Mouse (Mus musculus): ENCODE measurements around the gene Zfp180. TPM values are rescaled to one million over a fixed set of nuclear protein-coding genes. Genes with fewer than 3 reads are reported as not detected.
"Not testable (repeated sequence)": the region's sequence is repeated elsewhere in the genome, so short reads cannot be mapped to it uniquely, and the experiment has no call there.

Gene Zfp180
- total RNA-seq (2021): 10 to 100 TPM; 10.3 TPM
- long read RNA-seq, experiment 1, partial matches to known transcripts: 0 of 4 reads
- long read RNA-seq, experiment 1, other reads (novel, unspliced or antisense): 2 of 4 reads
- long read RNA-seq, experiment 2, partial matches to known transcripts: 4 of 9 reads
- long read RNA-seq, experiment 2, other reads (novel, unspliced or antisense): 1 of 9 reads

DNA sequence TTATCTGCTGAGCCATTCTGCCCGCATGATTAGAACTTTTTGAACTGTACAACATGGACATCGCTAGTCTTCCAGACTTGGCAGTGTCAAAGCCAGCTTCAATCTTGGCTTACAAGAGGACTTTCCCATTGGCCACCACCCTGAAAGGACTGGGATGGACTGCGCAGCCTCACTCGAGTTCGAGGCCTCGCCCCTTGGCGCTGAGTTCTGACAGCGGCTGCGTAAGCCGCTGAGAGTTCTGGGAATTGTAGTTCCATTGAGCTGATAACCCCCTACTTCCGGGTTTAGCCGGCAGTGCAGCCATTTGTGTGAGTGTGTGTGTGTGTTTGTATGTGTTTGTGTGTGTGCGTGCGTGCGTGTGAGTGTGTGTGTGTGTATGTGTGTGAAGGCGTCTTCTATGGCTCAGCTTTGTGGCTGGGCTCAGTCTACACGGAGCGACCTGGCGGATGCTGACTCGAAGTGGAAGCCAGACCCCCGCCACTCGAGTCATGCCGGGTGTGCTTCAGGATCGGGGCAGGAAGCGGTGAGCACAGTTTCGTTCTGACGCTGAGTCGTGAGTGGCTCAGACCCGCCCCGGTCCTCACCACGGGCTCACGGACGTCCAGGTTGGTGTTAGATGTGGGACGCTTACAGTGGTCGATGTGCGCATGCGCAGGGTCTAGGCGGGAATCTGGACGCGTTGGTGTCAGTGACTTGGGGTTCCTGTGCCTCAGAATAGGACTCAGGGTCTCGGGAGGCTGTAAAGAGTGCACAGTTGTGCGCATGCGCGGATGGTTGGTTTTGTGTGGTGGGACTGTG lies at the start of gene Zfp180:
Gene Zfp180 (plus strand): TSS at position 291 of the 798 bp plus-strand sequence.
- peak; percentile 95 for DNase-seq

- DNase-seq: no peak
Observed at GRCm38 (mm10) chr7:24052660-24053304, 28.9 kb upstream of the Zfp180 start, which contains the start of gene Vmn1r183. Gene Vmn1r183 (plus strand): TSS chr7:24053254.

DNA sequence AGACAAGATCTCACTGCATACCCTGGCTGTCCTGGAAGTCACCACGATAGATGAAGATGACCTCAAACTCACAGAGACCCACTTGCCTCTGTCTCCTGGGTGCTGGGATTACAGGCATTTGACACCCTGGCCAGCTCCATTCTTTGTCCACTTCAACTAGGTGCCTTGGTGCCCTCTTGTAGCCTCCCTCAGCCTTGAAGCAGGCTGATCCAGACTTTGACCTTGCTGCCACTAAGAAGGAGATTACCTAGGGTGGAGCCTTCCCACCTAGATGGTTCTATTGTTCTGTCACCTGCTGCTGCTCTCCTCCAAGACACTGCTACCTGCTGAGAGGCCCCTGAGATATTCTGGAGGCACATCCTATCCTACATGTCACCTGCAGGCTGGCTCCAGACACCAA lies 7.3 kb upstream of the Zfp180 start:
- not testable (repeated sequence) for DNase-seq

DNA sequence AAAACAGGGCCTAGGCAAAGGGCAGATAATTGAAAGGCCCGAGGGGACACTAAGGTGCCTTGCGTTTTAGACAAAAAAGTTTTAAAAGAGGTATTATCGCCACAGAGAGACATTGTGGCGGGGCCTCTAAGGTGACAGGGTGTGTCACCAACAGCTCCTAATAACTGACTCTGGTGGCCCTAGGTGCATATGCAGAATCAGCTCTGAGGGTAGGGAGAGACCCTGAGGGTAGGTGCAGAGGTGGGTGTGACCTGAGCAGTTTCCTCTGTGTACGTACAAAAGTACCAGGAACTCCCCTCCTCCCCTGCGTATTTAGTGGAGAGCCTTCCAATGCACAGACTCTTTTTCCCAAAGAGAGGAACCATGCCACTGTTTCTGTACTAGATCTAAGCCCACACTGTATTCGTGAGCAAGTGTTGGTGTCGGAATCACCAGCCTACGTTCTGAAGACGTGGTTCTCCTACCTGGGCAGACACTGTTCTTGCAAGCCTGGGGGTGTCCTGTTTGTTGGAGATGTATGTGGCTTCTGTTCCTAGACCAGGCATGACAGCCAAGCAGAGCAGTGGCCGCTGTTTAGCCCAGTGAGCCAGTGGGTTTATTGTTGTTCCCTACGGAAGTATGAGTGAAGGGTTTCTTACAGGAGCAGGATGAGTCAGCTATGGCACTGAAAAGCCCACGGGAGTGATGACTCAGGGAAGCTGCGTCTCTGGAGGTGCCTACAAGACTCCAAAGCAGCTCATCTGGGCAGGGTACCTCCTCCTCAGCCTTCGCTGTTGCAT lies 922 bp downstream of the Zfp180 start:
- no peak for DNase-seq

- DNase-seq: no peak
Observed at GRCm38 (mm10) chr7:24086871-24087270, 5.1 kb downstream of the Zfp180 start.

DNA sequence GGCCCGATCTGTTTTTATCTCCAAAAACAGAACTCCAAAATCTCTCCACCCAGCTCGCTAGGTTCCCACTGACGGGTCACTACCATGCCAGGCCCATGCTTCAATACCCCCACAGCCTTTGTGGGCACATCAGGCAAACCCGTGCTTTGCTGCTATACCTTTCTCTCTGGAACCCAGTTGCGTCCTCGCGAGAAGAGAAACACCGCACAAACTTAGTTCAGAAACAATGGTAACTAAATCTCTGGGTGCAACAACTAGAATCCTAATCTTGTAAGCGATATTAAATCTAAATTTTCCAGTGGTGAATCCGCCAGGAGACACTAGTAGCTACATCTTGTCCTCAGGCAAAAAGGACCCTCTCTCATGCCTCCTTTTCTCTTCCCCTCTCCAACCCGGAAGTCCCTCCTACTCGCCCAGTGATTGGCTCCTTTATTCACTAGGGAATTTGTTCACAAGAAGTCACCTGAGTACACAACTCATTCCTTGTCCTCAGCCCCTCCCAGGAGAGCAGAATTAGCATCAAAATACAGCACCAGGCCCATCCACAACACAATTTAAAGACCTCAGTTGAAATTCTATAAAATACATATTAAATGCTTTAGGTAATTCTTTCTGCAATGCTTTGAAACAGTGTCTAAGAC lies 5.9 kb downstream of the Zfp180 start:
- no peak for DNase-seq

- DNase-seq: no peak
Observed at GRCm38 (mm10) chr7:24104403-24104802, 22.7 kb downstream of the Zfp180 start.

DNA sequence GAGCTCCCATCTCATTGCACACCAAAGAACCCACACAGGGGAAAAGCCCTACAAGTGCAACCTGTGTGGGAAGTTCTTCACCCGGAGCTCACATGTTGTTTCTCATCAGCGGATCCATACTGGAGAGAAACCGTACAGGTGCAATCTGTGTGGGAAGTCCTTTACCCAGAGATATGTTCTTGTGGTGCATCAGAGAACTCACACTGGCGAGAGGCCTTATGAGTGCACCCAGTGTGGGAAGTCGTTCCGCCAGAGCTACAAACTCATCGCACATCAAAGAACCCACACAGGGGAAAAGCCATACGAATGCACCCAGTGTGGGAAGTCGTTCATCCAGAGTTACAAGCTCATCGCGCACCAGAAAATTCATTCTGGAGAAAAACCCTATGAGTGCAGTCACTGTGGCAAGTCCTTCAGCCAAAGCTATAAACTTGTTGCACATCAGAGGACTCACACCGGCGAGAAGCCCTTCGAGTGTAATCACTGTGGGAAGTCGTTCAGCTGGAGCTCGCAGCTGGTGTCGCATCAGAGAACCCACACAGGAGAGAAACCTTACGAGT lies 23.5 kb downstream of the Zfp180 start:
- DNase-seq: no peak

DNA sequence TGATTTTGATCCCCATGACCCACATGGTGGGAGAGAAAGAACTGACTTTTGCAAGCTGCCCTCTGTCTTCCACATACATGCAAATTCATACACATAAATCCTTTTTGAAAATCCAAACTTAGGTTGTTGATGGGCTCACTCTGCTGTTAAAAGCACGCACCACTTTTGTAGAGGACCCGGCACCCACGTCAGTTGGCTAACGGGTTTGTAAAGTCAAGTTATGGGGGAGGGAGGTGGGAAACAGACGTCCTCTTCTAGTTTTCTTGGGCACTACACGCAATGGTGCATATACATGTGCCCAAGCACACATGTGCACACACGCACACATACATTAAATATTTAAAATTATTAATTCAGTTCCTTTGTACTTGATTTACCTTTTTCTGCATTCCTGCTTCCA lies 29.1 kb downstream of the Zfp180 start:
- DNase-seq: no peak

GRCm38 (mm10) chr7:24111772-24112155 lies 30.0 kb downstream of the Zfp180 start:
- no peak for DNase-seq

- DNase-seq: peak; percentile 87
Observed at GRCm38 (mm10) chr7:24112156-24112856, 30.6 kb downstream of the Zfp180 start, which contains the start of gene Zfp112. Gene Zfp112 (plus strand): TSS chr7:24112314.

- peak; percentile 16 for DNase-seq
Observed at GRCm38 (mm10) chr7:24113001-24113400, 31.3 kb downstream of the Zfp180 start.

GRCm38 (mm10) chr7:24116655-24117054 lies 34.9 kb downstream of the Zfp180 start:
- DNase-seq: no peak

GRCm38 (mm10) chr7:24133425-24133995 lies 51.8 kb downstream of the Zfp180 start:
- DNase-seq: no peak

DNA sequence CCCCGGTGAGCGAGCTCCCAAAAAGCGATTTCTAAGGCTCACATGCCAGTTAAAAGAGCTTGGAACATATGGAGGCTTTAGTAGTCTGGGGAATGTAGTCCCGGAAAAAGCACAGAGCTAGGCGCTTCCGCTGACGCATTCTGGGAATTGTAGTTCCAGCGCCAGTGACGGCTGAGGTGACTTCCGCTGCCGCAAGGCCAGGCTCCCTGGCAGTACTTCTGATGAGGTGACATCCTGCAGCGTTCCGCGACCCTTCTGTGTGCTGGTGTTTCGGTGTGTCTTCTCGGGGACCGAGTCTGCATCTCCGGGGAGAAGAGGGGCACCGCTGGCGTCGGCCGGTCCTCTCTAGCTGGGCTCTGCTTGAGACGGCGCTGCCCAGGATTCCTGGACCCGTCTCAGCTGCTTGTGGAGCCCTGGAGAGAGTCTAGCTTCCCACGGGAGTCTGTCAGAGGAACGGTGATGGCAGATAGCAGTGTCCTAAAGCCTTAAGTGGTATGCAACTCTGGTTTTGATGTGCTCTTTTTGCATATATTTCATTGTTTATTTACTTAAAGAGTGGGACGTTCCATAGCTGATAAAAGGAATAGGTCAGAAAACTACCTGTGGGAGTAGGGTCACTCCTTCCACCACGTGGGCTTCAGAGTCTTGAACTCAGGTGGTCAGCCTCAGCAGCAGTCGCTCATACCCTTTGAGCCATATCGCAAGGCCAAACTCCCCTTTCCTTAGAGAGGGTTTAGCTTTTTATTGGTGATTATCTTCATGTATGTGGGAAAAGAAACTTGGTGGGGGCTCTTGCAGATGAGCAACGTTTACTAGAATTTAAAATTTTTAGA lies 52.5 kb downstream of the Zfp180 start, which contains the start of gene Zfp235:
Gene Zfp235 (plus strand): TSS at position 174 of the 833 bp plus-strand sequence.
- peak; percentile 82 for DNase-seq

DNA sequence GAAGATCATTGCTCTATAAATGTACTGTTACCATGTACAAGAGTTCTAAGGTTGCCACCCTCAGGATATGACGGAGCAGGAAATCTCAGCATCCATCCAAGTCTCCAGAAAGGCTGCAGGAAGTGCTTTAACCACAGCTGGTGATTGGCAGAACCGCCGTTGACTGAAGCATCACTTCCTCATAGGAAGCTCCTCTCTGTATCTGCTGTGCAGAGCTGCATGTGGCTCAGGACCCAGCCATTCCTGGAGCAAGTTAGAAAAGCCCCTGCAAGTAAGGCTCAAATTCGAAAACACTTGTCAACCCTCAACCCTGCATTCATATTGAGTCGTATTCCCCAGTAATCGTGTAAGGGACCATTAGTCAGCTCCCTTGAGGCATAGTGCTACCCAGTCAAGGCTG lies 60.8 kb downstream of the Zfp180 start:
- no peak for DNase-seq

DNA sequence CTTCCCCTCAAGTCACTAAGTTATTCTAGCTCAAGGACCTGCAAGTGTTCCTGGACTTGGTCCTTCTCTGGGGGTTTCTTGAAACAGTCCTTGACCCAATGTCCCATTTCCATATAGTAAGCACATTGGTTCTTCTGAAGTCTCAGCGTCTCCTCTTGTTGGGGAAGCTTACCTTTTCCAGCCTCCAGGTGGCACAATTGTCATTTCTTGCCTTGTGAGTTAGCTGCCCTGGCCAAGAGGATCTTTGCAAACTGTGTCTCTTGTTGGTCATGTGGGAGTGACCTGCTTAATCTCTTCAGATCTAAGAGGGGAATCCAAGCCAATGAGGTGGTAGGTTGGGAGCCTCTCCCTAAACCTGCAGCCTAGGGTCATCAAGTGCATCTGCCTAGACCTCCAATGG lies 71.5 kb downstream of the Zfp180 start:
- DNase-seq: no peak
